Mouse (Mus musculus) ES-E14 (cell line): Measurements from ENCODE around the gene Rnf220.

Experiments used
- HCFC1 ChIP-seq: IDR thresholded peaks from 2 replicates; pipeline ENCODE4 v1.6.1; 2012; ENCODE audit warnings: low read length, inconsistent platforms, borderline replicate concordance; ENCODE audit not compliant: insufficient read depth
- ZNF384 ChIP-seq: IDR thresholded peaks from 2 replicates; pipeline ENCODE4 v1.6.1; 2012; ENCODE audit warnings: low read depth, low read length, inconsistent platforms

DNA sequence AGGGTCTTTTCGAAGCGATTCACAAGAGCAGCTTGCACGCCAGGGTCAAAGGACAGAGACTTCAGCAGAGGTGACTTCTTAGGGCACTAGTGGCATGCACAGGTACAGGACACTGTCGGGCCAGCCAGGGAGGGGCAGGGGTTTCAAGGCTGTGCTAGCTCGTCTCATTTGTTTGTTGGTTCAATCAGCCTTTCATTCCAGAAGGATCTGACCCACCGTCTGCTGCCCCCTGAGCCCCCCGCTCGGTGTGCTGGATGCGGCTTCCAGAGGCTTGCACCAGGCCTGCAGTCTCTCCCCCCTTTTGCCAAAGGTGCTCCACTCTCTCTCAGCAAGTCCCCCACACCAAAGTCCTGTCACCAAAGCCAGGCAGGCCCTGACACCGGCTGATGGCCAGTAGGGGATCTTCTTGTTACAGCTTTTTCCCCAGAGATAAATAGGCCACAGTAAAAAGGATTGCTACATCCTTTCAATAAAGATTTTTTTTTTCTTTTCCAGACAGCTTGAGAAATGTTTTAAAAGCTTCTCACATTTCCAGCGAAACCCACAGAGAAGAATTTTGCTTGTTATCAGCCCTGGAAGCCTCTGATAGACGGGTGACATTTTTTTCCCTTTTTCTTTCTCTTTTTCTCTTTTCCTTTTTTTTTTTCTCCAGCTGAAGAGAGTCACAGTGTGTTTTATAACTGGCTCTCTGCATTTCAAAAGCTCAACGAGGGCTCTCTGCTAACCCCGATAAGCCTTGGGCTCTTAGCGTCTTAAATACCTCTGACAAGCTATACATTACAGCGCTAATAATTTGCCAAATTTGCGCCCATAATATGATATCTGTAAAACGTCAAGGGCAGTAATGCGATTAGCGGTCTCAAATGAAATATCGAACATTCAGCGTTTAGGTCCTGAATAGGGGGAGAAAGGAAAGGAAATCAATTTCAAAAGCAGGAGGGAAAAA is 105.7 kb downstream of the Rnf220 start:
- TF ChIP-seq HCFC1: no peak
- no peak for TF ChIP-seq ZNF384
